Mouse (Mus musculus): Measurements from ENCODE around the gene Fabp6. TPM values are rescaled to one million over a fixed set of nuclear protein-coding genes. Genes with fewer than 3 reads are reported as not detected.
A peak's percentile ranks its signal among the peaks of the same experiment; 100 is the strongest.

The Fabp6 gene
- total RNA-seq, 2 experiments from 2014 or later = not detected

DNA sequence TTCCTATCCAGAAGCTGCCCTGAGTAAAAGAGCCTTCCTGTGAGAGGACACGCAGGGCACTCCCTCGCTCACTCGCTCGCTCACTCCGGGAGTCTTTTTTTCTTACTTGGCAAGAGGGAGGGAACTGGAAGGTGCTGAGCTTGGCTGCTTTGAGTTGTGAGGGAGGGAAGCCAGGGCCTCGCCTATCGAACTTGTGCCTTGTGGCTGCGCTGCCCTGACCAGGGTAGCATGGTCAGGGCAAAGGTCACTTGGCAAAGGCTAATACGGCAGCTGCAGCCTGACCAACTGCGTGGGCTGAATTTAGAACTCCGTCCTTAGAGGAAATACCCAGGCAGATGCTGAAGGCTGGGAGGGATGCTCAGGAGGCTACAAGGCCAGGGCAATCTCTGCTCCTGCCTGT, 51.6 kb downstream of the Fabp6 start:
- intact Hi-C loops (cut with DNase I) = no loop called here
- DNase-seq = peak; percentile 31

DNA sequence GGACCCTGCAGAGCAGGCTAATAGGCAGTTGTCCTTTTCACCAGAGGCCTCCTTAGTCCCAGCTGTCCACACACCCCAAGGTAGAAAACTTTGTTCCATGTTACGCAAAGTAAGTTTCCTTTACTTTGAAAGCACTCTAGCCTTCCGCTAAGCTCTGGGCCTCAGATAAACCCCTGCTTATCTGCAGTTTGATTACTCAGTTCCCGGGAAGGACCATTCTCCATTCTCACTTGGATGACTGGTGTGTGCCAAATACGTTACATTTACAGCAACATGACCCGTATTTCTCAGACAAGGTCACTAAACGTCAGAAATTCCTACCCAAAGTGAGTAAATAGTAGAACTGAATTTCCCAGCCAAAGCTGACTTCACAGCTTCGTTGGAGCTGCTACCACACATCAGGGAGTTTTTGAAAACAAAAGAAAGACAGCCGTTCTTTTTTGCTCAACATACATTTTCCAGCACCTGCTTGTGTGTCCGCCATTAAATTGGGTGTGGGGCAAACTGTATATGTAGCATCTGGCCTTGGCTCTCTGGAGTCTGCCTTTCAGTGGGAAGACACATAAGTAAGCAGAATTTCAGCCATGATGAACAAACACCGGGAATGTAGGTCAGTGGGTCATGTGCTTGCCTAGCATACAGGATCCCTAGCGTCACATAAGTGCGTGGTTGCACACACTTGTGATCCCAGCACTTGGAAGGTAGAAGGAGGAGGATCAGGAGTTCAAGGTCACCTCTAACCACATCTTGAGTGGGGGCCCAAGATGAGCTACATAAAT, 52.5 kb downstream of the Fabp6 start:
- DNase-seq = no peak
- intact Hi-C loops (cut with DNase I) = no loop called here

DNA sequence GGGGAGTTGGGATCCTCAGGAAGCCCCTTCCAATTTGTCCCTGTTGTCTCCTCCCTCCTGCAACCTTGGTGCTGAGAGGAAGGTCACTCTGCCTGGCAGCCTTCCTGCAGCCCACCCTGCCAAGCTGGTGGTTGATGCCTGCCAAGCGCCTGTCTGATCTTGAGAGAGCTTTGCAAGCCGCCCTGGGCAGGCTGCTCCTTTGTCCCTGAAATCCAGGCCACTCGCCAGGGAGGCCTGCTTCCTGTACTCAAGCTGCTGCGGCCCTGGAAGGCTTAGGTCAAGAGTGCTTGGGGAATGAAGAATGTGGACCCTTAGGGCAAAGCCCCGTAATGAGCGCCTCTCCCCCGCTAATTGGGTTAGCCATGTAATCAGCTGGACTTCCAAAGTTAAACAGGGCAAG, 53.2 kb downstream of the Fabp6 start:
- intact Hi-C loops (cut with DNase I) = no loop called here
- DNase-seq = peak; percentile 95

- no peak for DNase-seq
- intact Hi-C loops (cut with DNase I) = no loop called here
Observed at GRCm38 (mm10) chr11:43546678-43547077, 54.7 kb downstream of the Fabp6 start.

Other genes starting within 250 kb of the Fabp6 start
- gene Pttg1, start 175.3 kb downstream of the Fabp6 start, total RNA-seq (2021) = 10 to 100 TPM; 12.5 to 14.0 TPM
- 10 to 100 TPM; 36.6 to 41.8 TPM for gene Slu7, start 167.8 kb downstream of the Fabp6 start, total RNA-seq (2021)
- gene C1qtnf2, start 127.3 kb downstream of the Fabp6 start, total RNA-seq (2021) = 10 to 100 TPM; 11.7 to 13.7 TPM
- gene Ccnjl, start 72.8 kb downstream of the Fabp6 start, total RNA-seq (2021) = 1 to 10 TPM; 4.8 to 5.3 TPM
- 1 to 10 TPM; 1.7 to 2.2 TPM for gene 4933415A04Rik, start 14.5 kb downstream of the Fabp6 start, total RNA-seq (2021)
- 10 to 100 TPM; 61.1 to 70.5 TPM for gene Pwwp2a, start 80.5 kb upstream of the Fabp6 start, total RNA-seq (2021)
- gene Ttc1, start 146.5 kb upstream of the Fabp6 start, total RNA-seq (2021) = 10 to 100 TPM; 43.7 to 46.8 TPM